Mouse (Mus musculus): ENCODE results near the gene Smok3a. TPM values are rescaled to one million over a fixed set of nuclear protein-coding genes. Genes with fewer than 3 reads are reported as not detected.
"Not testable (repeated sequence)": the region's sequence is repeated elsewhere in the genome, so short reads cannot be mapped to it uniquely, and the experiment has no call there.

Smok3a gene
- not detected in 2 replicates for polyA plus RNA-seq (2014; fragmentation: Nextera tagmentation; extraction: Ambion mirVana)

DNA sequence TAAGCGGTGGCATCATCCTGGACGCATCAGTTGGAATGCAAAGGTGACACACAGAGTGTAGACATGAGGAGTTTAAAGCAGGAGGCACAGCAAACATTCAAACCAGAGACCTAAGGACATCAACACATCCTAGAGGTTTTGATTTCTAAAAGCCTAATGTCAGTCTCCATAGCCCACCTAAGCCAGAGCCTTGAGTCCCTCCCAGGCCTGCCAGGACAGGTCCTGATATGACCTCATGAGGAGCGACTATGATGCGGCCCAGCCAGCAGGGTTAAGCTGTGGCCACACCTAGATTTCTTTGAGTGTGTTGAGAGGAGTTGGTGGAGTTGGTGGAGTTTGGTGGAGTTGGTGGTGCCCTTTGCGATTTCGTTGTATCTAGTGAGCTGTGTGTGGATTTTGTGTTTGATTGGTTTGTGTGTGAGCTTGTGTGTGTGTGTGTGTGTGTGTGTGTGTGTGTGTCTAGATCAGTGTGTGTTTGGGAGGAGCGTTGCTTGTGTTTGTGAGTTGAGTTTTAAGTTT, at the start of gene Smok3a, which contains the start of gene Smok3b:
Gene Smok3a, plus strand, starts transcription at position 301 of the 519 bp plus-strand sequence.
Gene Smok3b, plus strand, starts transcription at position 469 of the 519 bp plus-strand sequence.
- H3K4me3 ChIP-seq (ENCODE audit: low read depth, low read length); H3K4me1 ChIP-seq (ENCODE audit: control insufficient read depth, insufficient read depth, low read length); H3K9me3 ChIP-seq (replicated peaks; ENCODE audit: control insufficient read depth, low read length); H3K27me3 ChIP-seq (ENCODE audit: control insufficient read depth, insufficient read depth, low read length); H3K27ac ChIP-seq (ENCODE audit: low read depth, low read length); ATAC-seq (replicated peaks; ENCODE audit: insufficient number of reproducible peaks, low FRiP score, low TSS enrichment); H3K4me2 ChIP-seq; H3K36me3 ChIP-seq (ENCODE audit: control insufficient read depth, insufficient read depth, low read length); H3K9ac ChIP-seq (ENCODE audit: low read depth, low read length): not testable (repeated sequence)
- 79% methylated on average over 3 of the region's 7 CpGs for WGBS (ENCODE audit: insufficient replicate concordance)

DNA sequence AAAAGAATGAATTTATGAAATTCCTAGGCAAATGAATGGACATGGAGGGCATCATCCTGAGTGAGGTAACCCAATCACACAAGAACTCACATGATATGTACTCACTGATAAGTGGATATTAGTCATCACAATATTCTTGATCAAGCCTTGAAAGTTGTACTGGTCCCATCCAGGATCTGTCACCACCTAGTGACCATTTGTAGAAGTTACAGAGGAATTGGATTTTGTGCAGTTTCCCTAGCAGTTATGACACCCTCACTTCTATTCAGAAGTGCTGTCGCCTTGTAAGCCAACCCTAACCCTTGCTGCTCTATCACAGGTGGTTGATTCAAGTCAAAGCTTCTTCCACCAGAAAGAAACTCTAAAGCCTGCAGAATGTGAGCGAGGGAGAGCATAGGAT, 47.9 kb upstream of the Smok3a start:
- Histone ChIP-seq H3K27ac (ENCODE audit: low read depth, low read length) (no peak overlapping the region), H3K9me3 (replicated peaks; ENCODE audit: control insufficient read depth, low read length) (no peaks in the 10 kb centered on the region), H3K9ac (ENCODE audit: low read depth, low read length) (no peak overlapping the region), H3K4me3 (ENCODE audit: low read depth, low read length) (no peak overlapping the region), H3K27me3 (ENCODE audit: control insufficient read depth, insufficient read depth, low read length) (no peaks in the 10 kb centered on the region; the same call in 1 of the 2 replicates), H3K4me2 (no peak overlapping the region), H3K36me3 (ENCODE audit: control insufficient read depth, insufficient read depth, low read length) (no peaks in the 10 kb centered on the region), H3K4me1 (ENCODE audit: control insufficient read depth, insufficient read depth, low read length) (no peaks in the 10 kb centered on the region)
- 53% methylated on average over 2 of the region's 2 CpGs for WGBS (ENCODE audit: insufficient replicate concordance)
- no peak for ATAC-seq (replicated peaks; ENCODE audit: insufficient number of reproducible peaks, low FRiP score, low TSS enrichment)

DNA sequence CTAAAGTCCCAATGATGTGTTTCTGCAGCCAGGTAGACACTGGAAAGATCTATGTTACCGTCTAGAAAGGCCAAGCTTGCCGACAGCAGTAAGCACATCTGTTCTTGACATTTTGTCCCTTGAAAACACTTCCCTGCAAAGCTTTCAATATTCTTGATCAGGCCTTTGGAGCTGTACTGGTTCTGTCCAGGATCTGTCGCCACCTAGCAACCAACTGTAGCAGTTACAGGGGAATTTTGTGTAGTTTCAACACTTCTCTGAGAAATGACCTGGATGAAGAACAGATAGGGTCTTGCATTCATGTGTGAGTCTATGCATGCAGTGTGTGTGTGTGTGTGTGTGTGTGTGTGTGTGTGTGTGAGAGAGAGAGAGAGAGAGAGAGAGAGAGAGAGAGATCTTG, 47.3 kb upstream of the Smok3a start:
- Histone ChIP-seq H3K4me3 (ENCODE audit: low read depth, low read length) (no peak overlapping the region), H3K27ac (ENCODE audit: low read depth, low read length) (no peak overlapping the region), H3K4me1 (ENCODE audit: control insufficient read depth, insufficient read depth, low read length) (no peaks in the 10 kb centered on the region), H3K27me3 (ENCODE audit: control insufficient read depth, insufficient read depth, low read length) (no peaks in the 10 kb centered on the region; the same call in 1 of the 2 replicates), H3K9me3 (replicated peaks; ENCODE audit: control insufficient read depth, low read length) (no peaks in the 10 kb centered on the region), H3K9ac (ENCODE audit: low read depth, low read length) (no peak overlapping the region), H3K36me3 (ENCODE audit: control insufficient read depth, insufficient read depth, low read length) (no peaks in the 10 kb centered on the region), H3K4me2 (no peak overlapping the region)
- WGBS (ENCODE audit: insufficient replicate concordance) = 44% methylated on average over 3 of the region's 3 CpGs
- no peak for ATAC-seq (replicated peaks; ENCODE audit: insufficient number of reproducible peaks, low FRiP score, low TSS enrichment)

DNA sequence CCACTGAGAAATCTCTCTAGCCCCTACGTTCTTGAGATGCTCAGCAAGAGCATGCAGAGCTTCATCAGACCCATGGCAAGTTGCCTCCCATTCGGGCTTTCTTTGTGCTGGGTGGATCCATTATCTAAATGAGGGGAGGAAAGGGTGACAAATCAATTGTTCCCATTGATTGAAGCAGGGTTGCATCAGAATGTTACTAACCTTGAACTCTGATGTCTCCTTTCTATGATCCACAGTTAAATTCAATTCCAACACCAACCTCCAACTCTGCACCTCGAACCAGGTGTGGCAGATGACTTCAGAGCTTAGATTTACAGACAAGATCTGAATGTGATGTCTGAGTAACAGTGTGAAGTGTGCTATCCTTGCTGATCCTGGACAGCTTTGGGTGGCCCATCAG, 46.3 kb upstream of the Smok3a start:
- Histone ChIP-seq H3K27ac (ENCODE audit: low read depth, low read length) (no peak overlapping the region), H3K4me2 (no peak overlapping the region)
- WGBS (ENCODE audit: insufficient replicate concordance) = 64% methylated on average over 3 of the region's 3 CpGs

DNA sequence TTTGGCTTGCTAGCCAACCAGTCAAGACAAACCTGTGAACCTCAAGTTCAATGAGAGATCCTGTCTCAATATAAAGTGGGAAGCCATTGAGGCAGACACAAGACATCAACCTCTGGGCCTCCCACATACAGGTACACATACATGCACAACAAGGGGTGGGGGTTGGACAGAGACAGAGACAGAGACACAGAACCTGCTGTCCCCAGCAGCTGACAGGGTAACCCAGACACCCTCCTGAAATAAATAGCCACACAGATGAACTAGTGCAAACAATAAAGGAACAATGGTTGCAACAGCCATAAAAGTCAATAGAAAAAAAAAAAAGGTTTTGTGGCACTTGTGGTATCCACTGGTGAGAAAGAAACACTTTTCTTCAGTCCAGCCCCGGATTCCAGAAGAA, 45.6 kb upstream of the Smok3a start:
- Histone ChIP-seq H3K4me1 (ENCODE audit: control insufficient read depth, insufficient read depth, low read length) (no peaks in the 10 kb centered on the region), H3K27ac (ENCODE audit: low read depth, low read length) (no peak overlapping the region), H3K27me3 (ENCODE audit: control insufficient read depth, insufficient read depth, low read length) (no peaks in the 10 kb centered on the region), H3K4me2 (no peak overlapping the region), H3K36me3 (ENCODE audit: control insufficient read depth, insufficient read depth, low read length) (no peaks in the 10 kb centered on the region), H3K9ac (ENCODE audit: low read depth, low read length) (no peak overlapping the region), H3K9me3 (replicated peaks; ENCODE audit: control insufficient read depth, low read length) (no peaks in the 10 kb centered on the region), H3K4me3 (ENCODE audit: low read depth, low read length) (no peak overlapping the region)
- no peak for ATAC-seq (replicated peaks; ENCODE audit: insufficient number of reproducible peaks, low FRiP score, low TSS enrichment)
- 41% methylated on average over 1 of the region's 1 CpGs for WGBS (ENCODE audit: insufficient replicate concordance)

More for the DNA sequence above, 46.3 kb upstream of the Smok3a start:
- H3K36me3 ChIP-seq (ENCODE audit: control insufficient read depth, insufficient read depth, low read length) = no peaks in the 10 kb centered on the region
- no peak overlapping the region for H3K4me3 ChIP-seq (ENCODE audit: low read depth, low read length)
- no peak for ATAC-seq (replicated peaks; ENCODE audit: insufficient number of reproducible peaks, low FRiP score, low TSS enrichment)
- H3K27me3 ChIP-seq (ENCODE audit: control insufficient read depth, insufficient read depth, low read length) = no peaks in the 10 kb centered on the region; the same call in 1 of the 2 replicates
- H3K4me1 ChIP-seq (ENCODE audit: control insufficient read depth, insufficient read depth, low read length) = no peaks in the 10 kb centered on the region
- no peaks in the 10 kb centered on the region for H3K9me3 ChIP-seq (replicated peaks; ENCODE audit: control insufficient read depth, low read length)
- no peak overlapping the region for H3K9ac ChIP-seq (ENCODE audit: low read depth, low read length)

DNA sequence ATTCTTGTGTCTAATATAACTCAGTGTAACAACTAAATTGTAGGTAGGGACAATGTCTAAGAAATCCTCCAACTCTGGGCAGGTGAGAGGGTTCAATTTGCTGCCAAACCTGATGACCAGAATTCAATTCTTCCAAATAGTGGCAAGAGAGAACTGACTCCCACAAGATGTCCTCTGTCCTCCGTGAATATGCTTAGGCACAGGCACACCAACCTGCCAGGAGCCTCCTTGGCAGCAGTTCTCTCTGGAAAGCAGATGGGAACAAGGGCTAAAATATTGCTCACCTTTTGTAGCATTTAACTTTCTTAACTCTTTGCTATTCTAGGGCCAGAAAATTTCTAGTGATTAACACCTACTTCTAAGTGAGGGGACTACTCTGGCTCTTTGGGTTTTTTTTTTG, 43.8 kb upstream of the Smok3a start:
- H3K4me3 ChIP-seq (ENCODE audit: low read depth, low read length) = no peak overlapping the region
- H3K4me1 ChIP-seq (ENCODE audit: control insufficient read depth, insufficient read depth, low read length) = no peaks in the 10 kb centered on the region
- no peak overlapping the region for H3K4me2 ChIP-seq
- no peaks in the 10 kb centered on the region for H3K9me3 ChIP-seq (replicated peaks; ENCODE audit: control insufficient read depth, low read length)
- H3K9ac ChIP-seq (ENCODE audit: low read depth, low read length) = no peak overlapping the region
- WGBS (ENCODE audit: insufficient replicate concordance) = 31% methylated on average over 1 of the region's 1 CpGs
- H3K27me3 ChIP-seq (ENCODE audit: control insufficient read depth, insufficient read depth, low read length) = no peaks in the 10 kb centered on the region
- no peak overlapping the region for H3K27ac ChIP-seq (ENCODE audit: low read depth, low read length)
- ATAC-seq (replicated peaks; ENCODE audit: insufficient number of reproducible peaks, low FRiP score, low TSS enrichment) = no peak
- H3K36me3 ChIP-seq (ENCODE audit: control insufficient read depth, insufficient read depth, low read length) = no peaks in the 10 kb centered on the region

DNA sequence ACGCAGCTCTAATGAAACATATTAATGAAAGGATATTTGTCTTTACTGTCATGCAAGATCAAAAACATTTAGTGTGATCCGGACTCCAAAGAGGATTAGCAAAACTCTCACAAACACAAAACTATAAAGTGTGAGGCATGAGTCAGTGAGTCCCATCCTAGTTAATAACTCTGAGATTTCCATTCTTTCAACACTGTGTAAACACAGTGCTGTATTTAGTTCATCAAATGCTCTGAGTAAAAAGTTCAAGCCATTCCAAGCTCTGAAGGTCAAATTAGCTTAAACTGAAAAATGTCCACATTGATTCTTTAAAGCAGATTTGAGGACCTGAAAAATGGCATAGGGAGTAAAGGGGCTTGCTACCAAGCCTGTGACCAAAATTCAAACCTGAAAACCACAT, 42.0 kb upstream of the Smok3a start:
- H3K9ac ChIP-seq (ENCODE audit: low read depth, low read length) = no peak overlapping the region
- no peak overlapping the region for H3K4me3 ChIP-seq (ENCODE audit: low read depth, low read length)
- no peaks in the 10 kb centered on the region for H3K9me3 ChIP-seq (replicated peaks; ENCODE audit: control insufficient read depth, low read length)
- H3K36me3 ChIP-seq (ENCODE audit: control insufficient read depth, insufficient read depth, low read length) = no peaks in the 10 kb centered on the region
- 62% methylated on average over 2 of the region's 2 CpGs for WGBS (ENCODE audit: insufficient replicate concordance)
- H3K27me3 ChIP-seq (ENCODE audit: control insufficient read depth, insufficient read depth, low read length) = no peaks in the 10 kb centered on the region
- H3K4me2 ChIP-seq = no peak overlapping the region
- H3K4me1 ChIP-seq (ENCODE audit: control insufficient read depth, insufficient read depth, low read length) = no peaks in the 10 kb centered on the region
- no peak overlapping the region for H3K27ac ChIP-seq (ENCODE audit: low read depth, low read length)
- ATAC-seq (replicated peaks; ENCODE audit: insufficient number of reproducible peaks, low FRiP score, low TSS enrichment) = no peak

DNA sequence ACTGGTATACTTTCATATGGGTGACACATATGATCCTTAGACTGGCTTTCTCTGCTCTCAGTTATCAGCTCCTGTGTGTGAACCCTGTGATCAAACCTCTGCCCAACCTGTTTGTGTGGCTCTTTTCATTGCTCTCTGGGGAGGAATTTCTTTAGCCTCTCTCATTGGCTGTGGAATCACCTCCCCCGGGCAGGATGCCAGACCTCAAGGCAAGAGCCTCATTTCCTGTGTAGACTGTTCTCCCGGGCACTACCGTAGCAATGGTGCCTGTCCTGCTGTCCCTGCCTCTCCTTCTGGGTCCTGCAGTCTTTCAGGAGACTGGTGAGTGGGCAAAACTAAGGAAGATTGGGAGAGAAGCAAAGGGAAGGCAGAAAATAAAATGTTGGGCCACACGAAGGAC, 39.8 kb upstream of the Smok3a start, which contains the start of gene Azgp1:
Gene Azgp1, plus strand, starts transcription at position 221 of the 400 bp plus-strand sequence.
- Histone ChIP-seq H3K4me1 (ENCODE audit: control insufficient read depth, insufficient read depth, low read length) (no peaks in the 10 kb centered on the region), H3K9ac (ENCODE audit: low read depth, low read length) (no peak within 1 kb of the TSS), H3K4me3 (ENCODE audit: low read depth, low read length) (no peak within 1 kb of the TSS), H3K36me3 (ENCODE audit: control insufficient read depth, insufficient read depth, low read length) (no peaks in the 10 kb centered on the region), H3K4me2 (no peak within 1 kb of the TSS), H3K9me3 (replicated peaks; ENCODE audit: control insufficient read depth, low read length) (no peaks in the 10 kb centered on the region), H3K27me3 (ENCODE audit: control insufficient read depth, insufficient read depth, low read length) (no peaks in the 10 kb centered on the region), H3K27ac (ENCODE audit: low read depth, low read length) (no peak within 1 kb of the TSS)
- WGBS (ENCODE audit: insufficient replicate concordance) = 72% methylated on average over 4 of the region's 4 CpGs
- no peak for ATAC-seq (replicated peaks; ENCODE audit: insufficient number of reproducible peaks, low FRiP score, low TSS enrichment)

DNA sequence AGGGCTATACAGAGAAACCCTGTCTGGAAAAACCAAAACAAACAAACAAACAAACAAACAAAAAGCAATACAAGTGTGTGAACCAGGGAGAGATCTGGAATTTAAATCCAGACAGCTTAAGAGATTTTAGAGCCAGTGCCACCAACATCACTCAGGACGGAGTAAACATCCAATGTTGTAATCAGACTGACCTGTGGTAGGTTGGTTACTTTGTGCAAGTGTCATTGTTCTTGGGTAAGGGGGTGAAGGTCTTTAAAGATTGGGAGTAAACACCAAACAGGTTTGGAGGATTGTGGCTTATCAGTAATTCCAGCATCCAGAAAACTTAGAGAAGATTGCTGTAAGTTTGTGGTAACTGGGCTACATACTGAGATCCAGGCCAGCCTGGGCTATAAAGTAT, 34.7 kb upstream of the Smok3a start:
- Histone ChIP-seq H3K27ac (ENCODE audit: low read depth, low read length) (no peak overlapping the region), H3K4me3 (ENCODE audit: low read depth, low read length) (no peak overlapping the region), H3K9me3 (replicated peaks; ENCODE audit: control insufficient read depth, low read length) (no peaks in the 10 kb centered on the region), H3K4me1 (ENCODE audit: control insufficient read depth, insufficient read depth, low read length) (no peaks in the 10 kb centered on the region), H3K4me2 (no peak overlapping the region), H3K27me3 (ENCODE audit: control insufficient read depth, insufficient read depth, low read length) (no peaks in the 10 kb centered on the region), H3K9ac (ENCODE audit: low read depth, low read length) (no peak overlapping the region), H3K36me3 (ENCODE audit: control insufficient read depth, insufficient read depth, low read length) (no peaks in the 10 kb centered on the region)
- no peak for ATAC-seq (replicated peaks; ENCODE audit: insufficient number of reproducible peaks, low FRiP score, low TSS enrichment)
- 74% methylated on average over 1 of the region's 1 CpGs for WGBS (ENCODE audit: insufficient replicate concordance)

All from heart, embryonic 11.5 days (tissue).